Mouse (Mus musculus) megakaryocyte-erythroid progenitor cell, adult 5-6 weeks (primary cell): ENCODE data around the gene Brca1. TPM values are rescaled to one million over a fixed set of nuclear protein-coding genes. Genes with fewer than 3 reads are reported as not detected.
"Not testable (repeated sequence)": the region's sequence is repeated elsewhere in the genome, so short reads cannot be mapped to it uniquely, and the experiment has no call there.

Source experiments
- ATAC-seq: replicated peaks from 2 replicates; pipeline ENCODE4 v1.8.0; 2016; ENCODE audit warnings: mild to moderate bottlenecking, inconsistent platforms; ENCODE audit not compliant: severe bottlenecking, poor library complexity, low FRiP score, low TSS enrichment
- total RNA-seq, 2 experiments: library from RNA; stranded (forward) in 1 of 2; stranded (reverse) in 1 of 2; fragments of 200-1000, 215-1000 nt in 1 of 2; fragments of >200 nt in 1 of 2; fragmentation: Nextera tagmentation in 1 of 2; gene quantifications; 2 replicates each; pipeline ENCODE4 v1.2.3; 2014 to 2017

Brca1 gene
- total RNA-seq, 2 experiments from 2014 or later, result 45.4 to 49.6 TPM

GRCm38 (mm10) chr11:101548526-101548925 is 3.2 kb downstream of the Brca1 start:
- ATAC-seq, result no peak

GRCm38 (mm10) chr11:101544132-101544531 is 7.6 kb downstream of the Brca1 start:
- no peak for ATAC-seq

- no peak for ATAC-seq
Observed at GRCm38 (mm10) chr11:101543533-101543932, 8.2 kb downstream of the Brca1 start.

- no peak for ATAC-seq
Observed at GRCm38 (mm10) chr11:101526686-101527085, 25.1 kb downstream of the Brca1 start.

GRCm38 (mm10) chr11:101525936-101526595 is 25.7 kb downstream of the Brca1 start:
- ATAC-seq, result no peak

- ATAC-seq, result no peak
Observed at GRCm38 (mm10) chr11:101525056-101525455, 26.7 kb downstream of the Brca1 start.

- no peak for ATAC-seq
Observed at GRCm38 (mm10) chr11:101524446-101524845, 27.3 kb downstream of the Brca1 start.

- no peak for ATAC-seq
Observed at GRCm38 (mm10) chr11:101519364-101519763, 32.4 kb downstream of the Brca1 start.

GRCm38 (mm10) chr11:101518937-101519336 is 32.8 kb downstream of the Brca1 start:
- ATAC-seq, result no peak

- ATAC-seq, result no peak
Observed at GRCm38 (mm10) chr11:101507090-101507489, 44.7 kb downstream of the Brca1 start.

GRCm38 (mm10) chr11:101506269-101506780 is 45.4 kb downstream of the Brca1 start:
- ATAC-seq, result no peak

- peak; percentile 29 for ATAC-seq
Observed at GRCm38 (mm10) chr11:101486126-101486525, 65.6 kb downstream of the Brca1 start.

GRCm38 (mm10) chr11:101485509-101486028 is 66.2 kb downstream of the Brca1 start:
- peak; percentile 90 for ATAC-seq

GRCm38 (mm10) chr11:101484814-101485213 is 66.9 kb downstream of the Brca1 start:
- peak; percentile 29 for ATAC-seq

- ATAC-seq, result no peak
Observed at GRCm38 (mm10) chr11:101484245-101484644, 67.5 kb downstream of the Brca1 start.

GRCm38 (mm10) chr11:101483804-101484203 is 68.0 kb downstream of the Brca1 start:
- ATAC-seq, result no peak

GRCm38 (mm10) chr11:101480912-101481311 is 70.8 kb downstream of the Brca1 start:
- no peak for ATAC-seq

- ATAC-seq, result no peak
Observed at GRCm38 (mm10) chr11:101479171-101479635, 72.6 kb downstream of the Brca1 start.

- ATAC-seq, result no peak
Observed at GRCm38 (mm10) chr11:101477552-101478211, 74.1 kb downstream of the Brca1 start.

- ATAC-seq, result no peak
Observed at GRCm38 (mm10) chr11:101477194-101477551, 74.6 kb downstream of the Brca1 start.

GRCm38 (mm10) chr11:101476361-101476760 is 75.4 kb downstream of the Brca1 start:
- ATAC-seq, result not testable (repeated sequence)
